Mouse (Mus musculus): ENCODE measurements around the gene Eln.

GRCm38 (mm10) chr5:134776551-134776950 lies 29.4 kb upstream of the Eln start:
- TF ChIP-seq ZMIZ1 (IDR thresholded peaks at IDR 0.05; ENCODE audit: low read depth, low read length) (no peak), KAT2A (conservative IDR thresholded peaks at IDR 0.05; ENCODE audit: low read depth, low read length) (no peak), CHD2 (IDR thresholded peaks at IDR 0.05; ENCODE audit: low read length) (no peak), MAZ (IDR thresholded peaks at IDR 0.05; ENCODE audit: low read depth, low read length) (no peak), POLR2A (IDR thresholded peaks at IDR 0.05; ENCODE audit: control insufficient read depth in 1 of 2, insufficient read depth in 1 of 2, low read depth in 1 of 2, low read length in 2 of 2, poor library complexity in 1 of 2) (no peak), ELF1 (IDR thresholded peaks at IDR 0.05; ENCODE audit: low read depth, low read length) (no peak), SIN3A (IDR thresholded peaks at IDR 0.05; ENCODE audit: low read length) (no peak), ZNF384 (IDR thresholded peaks at IDR 0.05; ENCODE audit: low read depth, low read length) (no peak), NRF1 (IDR thresholded peaks at IDR 0.05; ENCODE audit: insufficient read depth, low read depth, low read length, poor library complexity, severe bottlenecking) (no peak)

Data from MEL (cell line).